Mouse (Mus musculus) left cerebral cortex, adult 9 months (tissue): Measurements from ENCODE around the gene Itga11.
"Not testable (repeated sequence)": the region's sequence is repeated elsewhere in the genome, so short reads cannot be mapped to it uniquely, and the experiment has no call there.

Experiments
- DNase-seq, 2 experiments: peaks; one replicate each; pipeline ENCODE4 v3.0.0; 2022; ENCODE audit warnings: low spot score in 2 of 2

The Itga11 gene

DNA sequence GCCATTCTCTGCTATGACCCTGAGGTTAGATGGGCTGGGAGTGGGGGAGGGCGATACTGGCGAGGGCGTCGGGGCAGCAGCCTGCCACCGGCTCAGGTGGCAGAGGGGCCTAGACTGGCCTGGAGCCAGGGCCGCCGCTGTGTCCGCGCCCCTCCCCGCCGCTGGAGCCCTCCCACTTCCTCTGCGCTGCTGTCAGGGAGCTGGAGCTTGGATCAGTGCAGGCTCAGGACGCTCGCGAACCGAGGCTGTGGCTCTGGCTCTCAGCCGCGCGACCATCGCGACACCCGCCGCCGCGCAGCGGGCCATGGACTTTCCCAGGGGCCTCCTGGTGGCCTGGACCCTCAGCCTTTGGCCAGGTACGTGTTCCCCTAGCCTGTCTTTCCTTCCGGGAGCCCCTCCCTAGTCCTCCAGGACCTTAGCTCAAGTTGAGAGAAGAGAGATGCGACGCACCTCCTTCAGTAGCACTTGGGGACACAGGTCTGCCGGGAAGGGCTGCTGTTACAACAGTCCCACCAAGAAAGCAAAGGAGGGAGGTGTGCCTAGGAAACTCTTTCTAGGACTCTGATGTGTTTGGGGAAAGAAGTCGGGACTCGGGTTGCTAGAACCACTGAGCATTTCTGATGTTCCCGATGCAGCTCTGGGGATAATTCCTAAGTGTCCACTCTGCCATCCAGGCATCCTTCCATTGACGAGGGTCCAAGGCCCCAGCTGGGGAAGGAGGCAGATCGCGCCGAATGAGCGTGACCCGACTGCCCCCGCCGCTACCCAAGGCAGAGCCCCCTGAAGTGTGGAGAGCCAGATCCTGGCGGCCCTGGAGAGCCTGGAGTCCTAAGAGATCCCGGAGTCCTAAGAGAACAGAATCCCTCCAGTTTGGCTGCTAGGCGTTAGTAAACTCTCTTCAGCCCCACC is at the start of gene Itga11:
Gene Itga11 (plus strand): TSS at position 186 of the 909 bp plus-strand sequence.
- DNase-seq, result no peak

DNA sequence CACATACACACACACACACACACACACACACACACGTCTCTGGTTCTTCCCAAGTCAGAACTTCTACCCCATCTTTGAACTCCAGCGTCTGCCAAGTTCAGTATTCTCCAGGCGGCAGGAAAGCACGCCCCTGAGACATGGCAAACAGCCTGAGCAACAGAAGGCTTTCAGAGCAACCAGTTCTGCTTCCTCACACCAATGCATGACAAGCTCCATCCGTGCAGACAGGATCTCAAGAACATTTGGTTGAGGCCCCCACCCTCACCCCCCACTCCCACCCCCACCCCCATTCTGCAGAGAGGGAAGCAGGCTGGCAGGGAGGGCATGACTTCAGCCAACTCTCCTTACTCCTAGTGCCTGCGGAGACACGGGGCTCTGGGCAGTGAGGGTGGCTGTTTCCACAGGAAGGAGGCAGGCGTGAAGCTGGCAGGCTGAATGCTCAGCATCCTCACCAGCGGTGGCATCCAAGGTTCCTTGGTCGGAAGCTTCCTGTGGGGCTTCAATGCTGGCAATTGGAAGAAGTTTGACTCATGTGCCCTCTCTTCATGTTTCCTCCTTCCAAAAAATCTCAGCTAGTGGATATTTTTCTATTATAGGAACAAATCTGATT is 46.9 kb upstream of the Itga11 start:
- peak in 1 of 2 experiments; percentile 43 for DNase-seq

GRCm38 (mm10) chr9:62632392-62632791 is 45.2 kb upstream of the Itga11 start:
- DNase-seq, result peak in 1 of 2 experiments; percentile 66

GRCm38 (mm10) chr9:62638045-62638444 is 39.6 kb upstream of the Itga11 start:
- DNase-seq, result no peak

GRCm38 (mm10) chr9:62639686-62640085 is 37.9 kb upstream of the Itga11 start:
- DNase-seq, result no peak

GRCm38 (mm10) chr9:62640188-62640587 is 37.4 kb upstream of the Itga11 start:
- no peak for DNase-seq

GRCm38 (mm10) chr9:62645716-62646400 is 31.8 kb upstream of the Itga11 start:
- no peak for DNase-seq

DNA sequence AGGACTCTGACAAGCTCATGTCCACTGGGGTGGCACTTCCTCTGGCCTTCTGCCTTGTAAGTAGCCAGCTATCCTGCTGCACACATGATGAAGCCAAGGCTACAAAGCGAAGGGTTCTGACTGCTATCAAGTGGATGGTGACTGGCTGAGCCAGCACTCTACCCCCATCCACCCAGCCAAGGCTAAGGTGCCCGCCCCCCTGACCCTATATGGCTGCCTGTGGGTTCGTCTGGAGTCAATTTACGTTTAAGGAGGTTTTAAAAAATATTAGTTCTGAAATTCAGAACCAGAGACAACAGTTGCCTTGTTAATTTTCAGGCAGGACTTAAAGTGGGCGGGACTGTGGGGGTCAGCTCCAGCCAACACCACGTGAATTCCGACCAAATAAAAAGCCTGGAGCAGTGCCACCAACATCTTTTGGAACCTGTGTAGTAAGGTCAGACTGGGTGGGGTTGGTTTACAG is 30.9 kb upstream of the Itga11 start:
- DNase-seq, result no peak

DNA sequence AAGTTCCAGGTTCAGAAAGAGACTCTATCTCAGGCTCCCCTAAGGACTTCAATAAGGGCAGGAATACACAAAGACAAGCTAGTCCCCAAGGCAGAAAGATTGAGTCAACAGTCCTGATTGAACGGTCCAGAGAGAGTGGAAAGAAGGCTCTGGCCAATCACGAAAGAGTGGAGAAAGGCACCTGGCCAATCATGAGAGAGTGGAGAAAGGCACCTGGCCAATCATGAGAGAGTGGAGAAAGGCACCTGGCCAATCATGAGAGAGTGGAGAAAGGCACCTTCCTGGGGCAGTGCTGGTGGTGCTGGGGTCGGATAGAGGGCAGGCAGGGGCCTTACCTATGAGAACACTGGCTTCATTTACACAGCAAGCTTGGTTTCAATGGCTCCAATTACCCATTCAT is 28.2 kb upstream of the Itga11 start:
- no peak for DNase-seq

DNA sequence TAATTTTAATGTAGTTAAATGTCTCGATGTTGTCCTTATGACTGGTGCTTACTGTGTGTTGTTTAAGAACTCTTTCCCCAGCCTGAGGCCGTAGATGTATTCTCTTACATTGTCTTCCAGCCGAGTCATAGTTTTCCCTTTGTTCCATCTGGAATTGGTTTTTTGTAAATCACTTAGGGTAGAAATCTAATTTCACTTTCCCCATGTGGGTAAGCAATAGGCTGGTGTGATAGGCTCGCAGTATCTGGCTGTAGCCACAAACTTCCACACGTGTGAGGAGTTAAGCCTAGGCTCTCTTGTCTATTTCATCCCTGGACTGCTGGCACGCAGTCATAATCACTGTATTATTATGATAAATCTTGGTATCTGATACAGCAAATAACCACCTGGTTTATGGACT is 26.9 kb upstream of the Itga11 start:
- no peak for DNase-seq

GRCm38 (mm10) chr9:62654336-62654735 is 23.3 kb upstream of the Itga11 start:
- DNase-seq, result no peak

DNA sequence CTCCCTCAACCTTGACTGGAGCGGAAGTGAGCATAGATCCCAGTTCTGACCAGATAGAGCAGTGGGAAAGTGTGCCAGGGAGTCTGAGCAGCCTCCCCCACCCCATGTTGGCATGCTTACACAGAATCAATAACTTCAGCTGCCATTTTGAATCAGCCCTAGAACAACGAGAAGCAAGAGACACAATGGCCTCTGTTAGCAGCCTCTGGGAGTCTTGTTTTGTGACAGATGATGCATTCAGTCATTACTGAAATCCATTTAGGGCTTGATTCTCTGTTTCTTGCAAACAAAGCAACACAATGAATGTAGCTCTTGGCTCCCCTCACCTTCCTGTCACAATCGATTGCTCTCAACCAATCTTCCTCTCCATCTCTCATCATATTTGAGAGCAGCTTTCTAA is 19.6 kb upstream of the Itga11 start:
- DNase-seq, result no peak

DNA sequence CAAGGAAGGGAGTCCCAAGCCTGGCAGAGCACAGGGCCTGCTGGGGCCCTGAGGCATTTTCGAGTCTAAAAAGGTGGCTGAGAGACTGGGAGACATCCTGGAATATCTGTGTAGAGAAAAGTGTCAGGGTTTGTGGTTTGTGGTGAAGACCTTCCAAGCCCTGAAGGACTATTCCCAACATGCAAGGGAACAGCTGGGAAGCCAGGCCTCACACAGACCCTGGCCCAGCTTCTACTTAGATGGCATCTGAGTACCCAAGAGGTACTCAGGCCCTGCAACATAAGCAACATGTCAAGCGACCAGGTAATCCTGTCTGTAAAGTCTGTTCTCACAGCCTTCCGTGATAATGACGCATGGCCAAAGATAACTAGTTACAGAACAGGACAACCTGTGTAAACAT is 18.6 kb upstream of the Itga11 start:
- no peak for DNase-seq

DNA sequence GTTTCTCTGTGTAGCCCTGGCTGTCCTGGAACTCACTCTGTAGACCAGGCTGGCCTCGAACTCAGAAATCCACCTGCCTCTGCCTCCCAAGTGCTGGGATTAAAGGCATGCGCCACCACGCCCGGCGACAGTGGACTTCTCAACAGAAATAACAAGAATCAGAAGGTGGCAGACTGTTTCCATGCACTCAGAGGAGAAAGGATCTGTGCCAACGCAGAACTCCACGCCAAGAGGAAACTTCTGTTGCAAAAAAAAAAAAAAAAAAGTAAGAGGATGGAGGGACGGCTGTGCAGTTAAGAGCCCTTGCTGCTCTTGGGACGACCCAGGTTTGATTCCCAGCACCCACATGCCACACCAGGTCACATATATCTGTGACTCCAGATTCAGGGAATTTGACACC is 16.7 kb upstream of the Itga11 start:
- not testable (repeated sequence) for DNase-seq

- no peak for DNase-seq
These were observed 14.2 kb upstream of the Itga11 start for GRCm38 (mm10) chr9:62663443-62663842.

DNA sequence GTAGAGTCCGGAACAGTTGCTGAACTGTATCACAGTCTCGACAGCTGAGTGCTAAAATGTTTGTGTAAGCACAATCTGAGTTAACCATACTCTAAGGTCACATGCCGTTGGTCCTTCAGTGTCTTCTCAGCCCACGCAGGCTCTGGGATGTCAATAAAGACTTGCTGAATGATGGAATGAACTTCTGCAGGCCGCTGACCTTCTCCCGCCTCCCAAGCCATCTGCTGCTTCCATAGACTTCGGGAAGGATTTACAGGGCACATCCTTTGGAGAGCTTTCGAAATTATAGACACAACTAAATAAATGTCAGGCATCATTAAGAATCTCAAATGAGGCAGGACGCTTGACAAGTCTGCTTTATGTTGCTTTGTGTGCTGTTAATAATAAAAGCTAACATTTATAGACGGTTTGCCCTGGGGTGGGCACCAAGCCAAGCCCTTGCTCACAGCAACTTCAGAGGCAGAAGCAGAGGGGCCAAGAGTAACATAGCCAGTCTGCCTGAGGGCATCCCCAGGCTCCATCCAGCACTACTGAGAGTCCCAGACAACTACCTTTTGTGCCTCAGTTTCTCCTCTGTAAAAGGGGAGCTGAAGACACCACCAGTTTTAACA is 13.4 kb upstream of the Itga11 start:
- no peak for DNase-seq

DNA sequence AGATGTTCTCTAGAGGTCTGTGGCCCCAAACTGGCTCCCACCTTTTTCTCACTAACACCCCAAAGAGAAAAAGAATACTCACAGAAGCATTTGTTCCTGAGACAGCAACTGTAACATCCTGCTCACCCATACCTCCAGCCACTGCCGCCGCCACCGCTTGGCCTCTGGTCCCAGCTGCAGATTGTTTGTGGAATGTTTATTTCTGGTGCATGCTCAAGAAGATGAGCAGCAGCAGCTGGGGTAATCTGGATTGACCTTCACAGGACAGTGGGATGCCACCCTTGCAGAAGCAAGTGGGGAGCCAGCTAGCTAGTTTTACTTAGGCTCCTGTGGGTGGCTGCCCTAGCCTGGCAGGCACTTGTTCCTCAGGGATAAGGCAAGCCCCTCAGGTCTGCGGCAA is 11.7 kb upstream of the Itga11 start:
- DNase-seq, result no peak

GRCm38 (mm10) chr9:62668503-62668902 is 9.1 kb upstream of the Itga11 start:
- DNase-seq, result no peak

DNA sequence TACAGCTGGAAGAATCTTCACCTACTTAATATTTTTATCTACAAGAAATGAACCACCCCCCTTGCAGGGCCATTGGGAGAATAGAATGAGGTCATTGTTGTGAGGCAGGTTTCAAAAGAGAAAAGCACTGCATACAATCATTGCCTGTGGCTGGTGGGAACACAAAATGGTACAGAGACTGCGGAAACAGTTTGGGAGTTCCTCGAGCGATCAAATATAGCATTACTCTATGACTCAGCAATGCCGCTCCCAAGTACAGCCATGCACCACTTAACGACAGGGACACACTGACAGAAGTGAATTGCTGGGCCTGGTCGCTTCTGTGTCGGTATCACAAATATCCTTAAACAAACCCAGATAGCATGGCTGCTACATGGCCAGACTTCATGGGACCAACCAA is 4.4 kb upstream of the Itga11 start:
- peak in 1 of 2 experiments; percentile 21 for DNase-seq

- no peak for DNase-seq
These were observed 2.5 kb upstream of the Itga11 start for GRCm38 (mm10) chr9:62675172-62675571.

DNA sequence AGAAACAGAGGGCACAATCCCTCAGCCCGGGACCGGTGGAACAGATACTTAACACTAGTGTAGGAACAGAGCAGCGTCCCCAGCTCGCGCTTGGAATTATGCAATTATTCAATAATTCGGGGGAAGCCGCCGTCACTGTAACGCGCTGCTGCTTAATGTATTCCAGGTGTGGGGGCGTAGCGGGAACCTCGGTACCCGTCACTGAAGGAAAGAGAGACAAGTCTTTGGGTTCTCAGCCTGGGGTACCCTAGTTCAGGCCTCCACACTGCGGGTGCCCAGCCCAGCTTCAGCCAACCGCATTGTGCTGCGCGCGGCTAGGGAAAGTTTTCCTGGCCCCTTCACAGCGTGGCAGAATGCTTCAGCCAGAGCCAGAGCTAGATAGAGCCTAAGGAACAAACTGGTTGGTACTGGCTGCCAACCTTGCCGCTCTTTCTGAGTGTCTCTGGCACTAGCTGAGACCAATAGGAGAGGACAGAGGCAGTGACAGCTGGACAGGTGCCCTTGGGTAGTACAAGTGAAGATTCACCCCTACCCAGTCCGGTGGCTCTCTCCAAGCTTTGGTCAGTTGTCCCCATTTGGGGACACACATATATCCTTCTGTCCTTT is 1.0 kb downstream of the Itga11 start:
- no peak for DNase-seq

DNA sequence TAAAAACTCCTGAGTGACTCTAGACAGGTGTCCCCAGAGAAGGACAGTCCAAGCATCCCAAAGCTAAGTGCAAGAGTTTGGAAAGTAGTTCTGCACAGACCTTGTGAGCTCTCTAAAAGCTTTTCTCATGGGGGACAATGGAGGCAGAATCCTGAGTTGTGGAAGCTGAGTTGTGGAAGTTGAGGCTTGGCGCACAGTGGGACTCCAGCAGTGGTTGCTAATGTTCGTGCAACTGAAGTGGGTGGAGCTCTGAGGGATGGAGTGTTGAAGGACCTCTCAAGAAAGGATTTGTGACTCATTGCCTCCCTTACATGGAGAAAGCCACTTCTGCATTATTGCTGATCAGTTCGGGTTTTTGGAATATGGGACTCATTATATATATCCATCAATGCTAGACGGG is 1.8 kb downstream of the Itga11 start:
- DNase-seq, result no peak
